Mouse (Mus musculus) adrenal gland, postnatal 14 days (tissue): ENCODE results near the gene Mcemp1. TPM values are rescaled to one million over a fixed set of nuclear protein-coding genes. Genes with fewer than 3 reads are reported as not detected.

Source experiments
- DNase-seq: peaks from one replicate; pipeline ENCODE4 v3.0.0; 2021; ENCODE audit warnings: mixed read lengths
- total RNA-seq: library from RNA; stranded (reverse); gene quantifications from 2 replicates; pipeline ENCODE4 v1.2.3, GENCODE M21; 2021

Gene Mcemp1
- total RNA-seq, 1 experiment from 2014 or later: 0.37 TPM

- peak; percentile 91 for DNase-seq
Measured at GRCm38 (mm10) chr8:3671980-3672491, 6.5 kb downstream of the Mcemp1 start, which contains the start of gene Fcor. Gene Fcor, minus strand, starts transcription at chr8:3672362.

- DNase-seq: no peak
Measured at GRCm38 (mm10) chr8:3674671-3675070, 9.1 kb downstream of the Mcemp1 start.

GRCm38 (mm10) chr8:3676131-3676992 lies 10.8 kb downstream of the Mcemp1 start, which contains the start of gene Trappc5:
Gene Trappc5, plus strand, starts transcription at chr8:3676299.
- DNase-seq: peak; percentile 96

GRCm38 (mm10) chr8:3676993-3677579 lies 11.5 kb downstream of the Mcemp1 start:
- peak; percentile 52 for DNase-seq

GRCm38 (mm10) chr8:3678831-3679230 lies 13.3 kb downstream of the Mcemp1 start:
- DNase-seq: peak; percentile 4

- DNase-seq: peak; percentile 4
Measured at GRCm38 (mm10) chr8:3679236-3679635, 13.7 kb downstream of the Mcemp1 start.

GRCm38 (mm10) chr8:3679656-3680055 lies 14.1 kb downstream of the Mcemp1 start:
- no peak for DNase-seq

- DNase-seq: no peak
Measured at GRCm38 (mm10) chr8:3682435-3682834, 16.9 kb downstream of the Mcemp1 start.

- peak; percentile 48 for DNase-seq
Measured at GRCm38 (mm10) chr8:3683408-3684176, 18.0 kb downstream of the Mcemp1 start.

GRCm38 (mm10) chr8:3684530-3684929 lies 19.0 kb downstream of the Mcemp1 start:
- DNase-seq: peak; percentile 1

GRCm38 (mm10) chr8:3685422-3685821 lies 19.9 kb downstream of the Mcemp1 start:
- DNase-seq: no peak

- peak; percentile 1 for DNase-seq
Measured at GRCm38 (mm10) chr8:3687537-3687936, 22.0 kb downstream of the Mcemp1 start.

GRCm38 (mm10) chr8:3690774-3691173 lies 25.2 kb downstream of the Mcemp1 start:
- peak; percentile 55 for DNase-seq

GRCm38 (mm10) chr8:3694121-3694520 lies 28.6 kb downstream of the Mcemp1 start, which contains the start of gene Fcer2a:
Gene Fcer2a, minus strand, starts transcription at chr8:3694175.
- DNase-seq: no peak

- no peak for DNase-seq
Measured at GRCm38 (mm10) chr8:3701491-3701890, 35.9 kb downstream of the Mcemp1 start.

- DNase-seq: peak; percentile 21
Measured at GRCm38 (mm10) chr8:3705711-3706110, 40.2 kb downstream of the Mcemp1 start.

GRCm38 (mm10) chr8:3707611-3708010 lies 42.1 kb downstream of the Mcemp1 start:
- no peak for DNase-seq

GRCm38 (mm10) chr8:3710312-3710711 lies 44.8 kb downstream of the Mcemp1 start:
- no peak for DNase-seq

GRCm38 (mm10) chr8:3711646-3712045 lies 46.1 kb downstream of the Mcemp1 start:
- DNase-seq: no peak

GRCm38 (mm10) chr8:3717321-3717954 lies 51.9 kb downstream of the Mcemp1 start:
- DNase-seq: no peak

GRCm38 (mm10) chr8:3718559-3718958 lies 53.0 kb downstream of the Mcemp1 start:
- peak; percentile 84 for DNase-seq
